Mouse (Mus musculus) heart, embryonic 11.5 days (tissue): ENCODE measurements around the gene Gucy2g. TPM values are rescaled to one million over a fixed set of nuclear protein-coding genes. Genes with fewer than 3 reads are reported as not detected.
"Not testable (repeated sequence)": the region's sequence is repeated elsewhere in the genome, so short reads cannot be mapped to it uniquely, and the experiment has no call there.

Experiments used
- ATAC-seq: fragments of 200-750 bp; cut with Nextera tagmentation; replicated peaks from 2 replicates; pipeline ENCODE4 v1.8.0; 2017; ENCODE audit warnings: moderate library complexity; ENCODE audit not compliant: insufficient number of reproducible peaks, low FRiP score, low TSS enrichment
- H3K27ac ChIP-seq: fragments of 300-500 bp; sonication (generic); 2 replicates; pipeline ENCODE4 v1.5.1; 2014; ENCODE audit warnings: mild to moderate bottlenecking, low read depth, low read length
- H3K27me3 ChIP-seq: fragments of 300-500 bp; sonication (generic); 2 replicates; pipeline ENCODE4 v1.6.1; 2014; ENCODE audit warnings: mild to moderate bottlenecking, low read length, mixed read lengths; ENCODE audit not compliant: control insufficient read depth, insufficient read depth
- H3K36me3 ChIP-seq: fragments of 300-500 bp; sonication (generic); 2 replicates; pipeline ENCODE4 v1.6.1; 2014; ENCODE audit warnings: mild to moderate bottlenecking, low read length, moderate library complexity, mixed read lengths; ENCODE audit not compliant: control insufficient read depth, insufficient read depth
- H3K4me1 ChIP-seq: fragments of 300-500 bp; sonication (generic); 2 replicates; pipeline ENCODE4 v1.6.1; 2014; ENCODE audit warnings: low read length; ENCODE audit not compliant: control insufficient read depth, insufficient read depth
- H3K4me2 ChIP-seq: fragments of 300-500 bp; sonication (generic); 2 replicates; pipeline ENCODE4 v1.6.1; 2014; ENCODE audit warnings: mild to moderate bottlenecking, moderate library complexity
- H3K4me3 ChIP-seq: fragments of 300-500 bp; sonication (generic); 2 replicates; pipeline ENCODE4 v1.5.1; 2014; ENCODE audit warnings: low read depth, low read length
- H3K9ac ChIP-seq: fragments of 300-500 bp; sonication (generic); 2 replicates; pipeline ENCODE4 v1.6.1; 2014; ENCODE audit warnings: mild to moderate bottlenecking, low read depth, low read length, moderate library complexity
- H3K9me3 ChIP-seq: fragments of 300-500 bp; sonication (generic); replicated peaks from 2 replicates; pipeline ENCODE4 v1.6.1; 2016; ENCODE audit warnings: low read length; ENCODE audit not compliant: control insufficient read depth
- WGBS: fragments of 180-500 bp; shearing (Covaris S2); extraction: QIAGEN DNeasy Blood & Tissue Kit; methylation state at CpG from one replicate; pipeline ENCODE4 v1.1.7; 2014; ENCODE audit not compliant: insufficient replicate concordance; 5-methylcytosine and 5-hydroxymethylcytosine counted together
- polyA plus RNA-seq: library from polyadenylated mRNA; unstranded; fragments of >200 nt; fragmentation: Nextera tagmentation; extraction: Ambion mirVana; gene quantifications from 2 replicates; pipeline ENCODE4 v1.2.1, GENCODE M21; 2014

The Gucy2g gene
- polyA plus RNA-seq, 1 experiment from 2014 or later = not detected

- H3K27ac ChIP-seq, H3K4me3 ChIP-seq, H3K4me1 ChIP-seq, H3K4me2 ChIP-seq, H3K27me3 ChIP-seq, H3K36me3 ChIP-seq, H3K9ac ChIP-seq, ATAC-seq, H3K9me3 ChIP-seq: not testable (repeated sequence)
- WGBS = 83% methylated on average over 8 of the region's 8 CpGs
Observed at GRCm38 (mm10) chr19:55169236-55169729, 71.8 kb downstream of the Gucy2g start.

- no peak for ATAC-seq
- 73% methylated on average over 6 of the region's 6 CpGs for WGBS
Observed at GRCm38 (mm10) chr19:55168360-55168759, 72.7 kb downstream of the Gucy2g start.

GRCm38 (mm10) chr19:55167741-55168140 is 73.3 kb downstream of the Gucy2g start:
- Histone ChIP-seq H3K9ac (no peak overlapping the region), H3K27me3 (no peaks in the 10 kb centered on the region), H3K36me3 (no peaks in the 10 kb centered on the region), H3K27ac (no peak overlapping the region), H3K9me3 (peaks cover 3% of the 10 kb centered on the region; the same call in 1 of the 2 replicates), H3K4me2 (no peak overlapping the region), H3K4me3 (no peak overlapping the region), H3K4me1 (no peaks in the 10 kb centered on the region)
- WGBS = 33% methylated on average over 2 of the region's 2 CpGs
- no peak for ATAC-seq

More at GRCm38 (mm10) chr19:55168360-55168759, 72.7 kb downstream of the Gucy2g start:
- H3K27me3 ChIP-seq = no peaks in the 10 kb centered on the region
- no peak overlapping the region for H3K4me3 ChIP-seq
- no peak overlapping the region for H3K4me2 ChIP-seq
- no peak overlapping the region for H3K9ac ChIP-seq
- peaks cover 3% of the 10 kb centered on the region; the same call in 1 of the 2 replicates for H3K9me3 ChIP-seq
- H3K27ac ChIP-seq = no peak overlapping the region
- H3K36me3 ChIP-seq = no peaks in the 10 kb centered on the region
- H3K4me1 ChIP-seq = no peaks in the 10 kb centered on the region

DNA sequence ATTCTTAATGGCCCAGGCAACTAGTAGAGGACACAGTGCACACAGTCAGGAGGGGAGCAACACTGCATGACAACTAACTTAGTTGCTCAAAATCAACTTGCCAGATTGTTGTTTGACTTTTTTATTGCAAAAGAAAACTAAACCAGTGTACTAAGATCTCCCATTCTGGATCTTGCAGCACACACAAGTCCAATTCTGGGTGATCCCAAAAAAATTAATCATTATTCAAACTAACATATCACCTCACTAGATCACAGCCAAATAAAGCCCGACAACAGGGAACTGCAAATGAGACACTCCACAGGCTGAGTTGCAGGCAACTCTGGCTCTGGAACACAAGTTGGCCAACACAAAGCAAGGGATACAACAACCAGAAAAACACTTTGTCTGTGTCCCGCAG is 74.3 kb downstream of the Gucy2g start:
- Histone ChIP-seq H3K4me1 (no peaks in the 10 kb centered on the region), H3K4me3 (no peak overlapping the region), H3K36me3 (no peaks in the 10 kb centered on the region), H3K9ac (no peak overlapping the region), H3K4me2 (no peak overlapping the region), H3K27ac (no peak overlapping the region), H3K27me3 (no peaks in the 10 kb centered on the region), H3K9me3 (peaks cover 3% of the 10 kb centered on the region; the same call in 1 of the 2 replicates)
- ATAC-seq = no peak
- WGBS = 86% methylated on average over 2 of the region's 2 CpGs

DNA sequence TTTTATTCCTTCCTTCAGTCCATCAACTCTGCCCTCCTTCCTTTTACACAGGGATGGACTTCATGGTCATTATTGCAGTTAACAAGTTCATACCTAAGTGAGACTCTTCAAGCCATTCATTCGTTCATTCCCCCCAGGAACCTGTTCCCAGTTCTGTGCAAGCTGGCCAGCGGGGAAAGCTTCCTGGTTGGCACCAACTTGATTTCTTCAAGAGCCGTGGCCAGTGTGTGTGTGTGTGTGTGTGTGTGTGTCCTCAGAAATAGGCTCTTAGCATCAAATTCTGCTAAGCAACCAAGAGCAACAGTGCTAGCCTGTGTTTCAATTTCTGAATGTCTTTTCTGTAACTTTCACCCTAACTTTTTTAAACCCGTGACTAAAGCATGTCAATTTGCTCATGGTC is 75.1 kb downstream of the Gucy2g start:
- Histone ChIP-seq H3K4me3 (no peak overlapping the region), H3K9me3 (peaks cover 3% of the 10 kb centered on the region; the same call in 1 of the 2 replicates), H3K36me3 (no peaks in the 10 kb centered on the region), H3K4me2 (no peak overlapping the region), H3K27me3 (no peaks in the 10 kb centered on the region), H3K4me1 (no peaks in the 10 kb centered on the region), H3K27ac (no peak overlapping the region), H3K9ac (no peak overlapping the region)
- ATAC-seq = no peak
- WGBS = 78% methylated on average over 4 of the region's 4 CpGs

GRCm38 (mm10) chr19:55165183-55165865 is 75.7 kb downstream of the Gucy2g start:
- Histone ChIP-seq H3K27me3 (no peaks in the 10 kb centered on the region), H3K36me3 (no peaks in the 10 kb centered on the region), H3K4me1 (no peaks in the 10 kb centered on the region), H3K27ac (no peak overlapping the region), H3K9me3 (peaks cover 3% of the 10 kb centered on the region; the same call in 1 of the 2 replicates), H3K9ac (no peak overlapping the region), H3K4me3 (no peak overlapping the region), H3K4me2 (no peak overlapping the region)
- ATAC-seq = no peak
- WGBS = 78% methylated on average over 1 of the region's 1 CpGs

DNA sequence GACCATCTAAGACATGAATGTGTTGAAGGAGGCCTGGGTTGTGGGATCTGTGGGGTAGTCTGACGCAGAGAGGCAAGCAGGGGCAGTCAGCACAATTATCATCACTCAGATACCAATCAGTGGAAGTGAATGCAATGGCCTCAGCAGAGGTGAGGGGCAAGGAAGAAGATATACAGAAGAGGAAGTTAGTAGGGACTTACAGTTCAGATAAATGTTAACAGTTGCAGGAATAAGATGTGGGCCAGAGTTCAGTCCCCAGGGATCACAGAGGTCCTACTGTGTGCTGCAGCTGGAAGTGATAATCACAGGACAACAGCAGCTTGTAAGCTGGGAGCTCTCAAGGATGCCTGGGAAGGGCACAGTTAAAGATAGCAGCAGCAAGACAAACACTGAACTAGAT is 76.9 kb downstream of the Gucy2g start:
- no peaks in the 10 kb centered on the region for H3K36me3 ChIP-seq
- H3K4me3 ChIP-seq = no peak overlapping the region
- 0 out of 2 replicates have a peak, but pooled peaks cover under 1% of the 10 kb centered on the region for H3K9me3 ChIP-seq
- ATAC-seq = no peak
- no peak overlapping the region for H3K9ac ChIP-seq
- no peaks in the 10 kb centered on the region for H3K27me3 ChIP-seq
- H3K27ac ChIP-seq = no peak overlapping the region
- 51% methylated on average over 1 of the region's 1 CpGs for WGBS
- H3K4me1 ChIP-seq = no peaks in the 10 kb centered on the region
- H3K4me2 ChIP-seq = no peak overlapping the region

- no peaks in the 10 kb centered on the region for H3K4me1 ChIP-seq
- 68% methylated on average over 4 of the region's 4 CpGs for WGBS
- no peak for ATAC-seq
- H3K4me2 ChIP-seq = no peak overlapping the region
- no peak overlapping the region for H3K4me3 ChIP-seq
- no peaks in the 10 kb centered on the region for H3K36me3 ChIP-seq
- no peak overlapping the region for H3K27ac ChIP-seq
- no peak overlapping the region for H3K9ac ChIP-seq
- H3K27me3 ChIP-seq = no peaks in the 10 kb centered on the region
- H3K9me3 ChIP-seq = no peaks in the 10 kb centered on the region
Observed at GRCm38 (mm10) chr19:55162271-55162670, 78.8 kb downstream of the Gucy2g start.

GRCm38 (mm10) chr19:55159826-55160225 is 81.2 kb downstream of the Gucy2g start:
- Histone ChIP-seq H3K4me1 (no peaks in the 10 kb centered on the region), H3K9me3 (no peaks in the 10 kb centered on the region), H3K27ac (no peak overlapping the region), H3K27me3 (no peaks in the 10 kb centered on the region), H3K9ac (no peak overlapping the region), H3K4me3 (no peak overlapping the region), H3K4me2 (no peak overlapping the region), H3K36me3 (no peaks in the 10 kb centered on the region)
- ATAC-seq = no peak
- 66% methylated on average over 6 of the region's 6 CpGs for WGBS
